ENCODE assay signal across 23 mouse cellular contexts in genomic region chr14:99434645-99435044, GRCm38 (mm10).
DNase-seq lines count a peak whose midpoint lies in the region; ATAC-seq and TF ChIP-seq lines count a peak whose summit lies in the region.
"Had no signal": no experiment of that assay in that cellular context is flagged by ENCODE, and none has a peak within 500 bp of the region (broad histone marks: within the 10 kb centered on the region; RNA-seq: fewer than 3 reads in every experiment).

No protein-coding gene starts in this region.

- no peaks in the 10 kb centered on the region for H3K4me1 ChIP-seq in MEL (ENCODE audit: control insufficient read depth in 1 of 2, insufficient read depth in 2 of 2, low read length in 2 of 2)
- no peaks in the 10 kb centered on the region for H3K4me1 ChIP-seq in stomach, embryonic 15.5 days
- 0 out of 2 replicates have a peak, but pooled peaks cover 3% of the 10 kb centered on the region for H3K4me1 ChIP-seq in stomach, embryonic 16.5 days (ENCODE audit: control insufficient read depth, insufficient read depth, low read length)
- H3K4me1 ChIP-seq in stomach, postnatal 0 days (replicated peaks; ENCODE audit: control insufficient read depth, insufficient read depth): no peaks in the 10 kb centered on the region
- H3K4me1 ChIP-seq in forebrain, embryonic 10.5 days: no peaks in the 10 kb centered on the region

- no peak overlapping the region for H3K4me3 ChIP-seq in MEL (ENCODE audit: control insufficient read depth in 1 of 2, insufficient read depth in 1 of 2, low read depth in 2 of 2, low read length in 2 of 2)
- no peak overlapping the region for H3K4me3 ChIP-seq in stomach, embryonic 15.5 days (replicated peaks)
- H3K4me3 ChIP-seq in stomach, embryonic 16.5 days (replicated peaks; ENCODE audit: low read length): no peak overlapping the region
- no peak overlapping the region for H3K4me3 ChIP-seq in stomach, postnatal 0 days (ENCODE audit: low read depth, low read length)
- H3K4me3 ChIP-seq in forebrain, embryonic 10.5 days: no peak overlapping the region

- TF ChIP-seq POLR2A in MEL (IDR thresholded peaks at IDR 0.05; ENCODE audit: control insufficient read depth in 1 of 2, insufficient read depth in 1 of 2, low read depth in 1 of 2, low read length in 2 of 2, poor library complexity in 1 of 2): no peak

- no peak overlapping the region for H3K27ac ChIP-seq in MEL (ENCODE audit: control insufficient read depth, low read depth, low read length)
- H3K27ac ChIP-seq in stomach, embryonic 15.5 days: peak overlapping the region; percentile 16; the same call in 1 of the 2 replicates
- peak overlapping the region; percentile 19 for H3K27ac ChIP-seq in stomach, embryonic 16.5 days (ENCODE audit: low read length)
- H3K27ac ChIP-seq in stomach, postnatal 0 days (replicated peaks): peak overlapping the region; percentile 71; the same call in 1 of the 2 replicates
- no peak overlapping the region for H3K27ac ChIP-seq in forebrain, embryonic 10.5 days

- DNase-seq in MEL (ENCODE audit: low read depth, low spot score): no peak
- DNase-seq in stomach, postnatal 0 days (ENCODE audit: low spot score): no peak
- no peak for DNase-seq in kidney, adult 9 months
- no peak for DNase-seq in forebrain, embryonic 10.5 days (ENCODE audit: extremely low spot score, low spot score)
- no peak for DNase-seq in right cerebral cortex, adult 2 months (ENCODE audit: low spot score in 2 of 2)
- no peak for DNase-seq in heart, postnatal 4 days
- DNase-seq: adrenal gland, adult 2 months; adrenal gland, adult 8-10 months; adrenal gland, postnatal 10 days; adrenal gland, postnatal 14 days; adrenal gland, postnatal 25 days; adrenal gland, postnatal 36 days; B cell, adult 2 months; cerebellum, adult 11 months; cerebellum, adult 11-12 months; cerebellum, adult 18-20 months had no signal

- no peaks in the 10 kb centered on the region for H3K36me3 ChIP-seq in MEL (ENCODE audit: control insufficient read depth in 1 of 2, insufficient read depth in 2 of 2, low read length in 2 of 2)
- H3K36me3 ChIP-seq in stomach, embryonic 15.5 days: no peaks in the 10 kb centered on the region
- H3K36me3 ChIP-seq in stomach, embryonic 16.5 days (ENCODE audit: control insufficient read depth, insufficient read depth, low read length): no peaks in the 10 kb centered on the region
- H3K36me3 ChIP-seq in stomach, postnatal 0 days (ENCODE audit: control insufficient read depth, insufficient read depth, low read length): no peaks in the 10 kb centered on the region
- no peaks in the 10 kb centered on the region for H3K36me3 ChIP-seq in forebrain, embryonic 10.5 days (replicated peaks)
- H3K36me3 ChIP-seq: G1E had no signal

- no peak for TF ChIP-seq CTCF in MEL (IDR thresholded peaks at IDR 0.05 in 2 of 3, conservative IDR thresholded peaks at IDR 0.05 in 1 of 3; ENCODE audit: control insufficient read depth in 1 of 3, insufficient read depth in 1 of 3, low read depth in 2 of 3, low read length in 3 of 3, poor library complexity in 1 of 3, severe bottlenecking in 1 of 3)
- no peak for TF ChIP-seq CTCF in stomach, postnatal 0 days (IDR thresholded peaks at IDR 0.05; ENCODE audit: low read depth)

- no peak for TF ChIP-seq EP300 in MEL (IDR thresholded peaks at IDR 0.05; ENCODE audit: low read depth in 1 of 2, low read length in 2 of 2)
- TF ChIP-seq EP300 in stomach, postnatal 0 days (optimal IDR thresholded peaks at IDR 0.05): no peak

- no peak for ATAC-seq in stomach, embryonic 15.5 days (ENCODE audit: insufficient read depth, low FRiP score, low read depth)
- no peak for ATAC-seq in stomach, embryonic 16.5 days (ENCODE audit: insufficient read depth, low FRiP score)
- no peak for ATAC-seq in stomach, postnatal 0 days (ENCODE audit: low FRiP score, low TSS enrichment)
- ATAC-seq: activated CD4-positive, CD25-positive, alpha-beta regulatory T cell, adult 4 months; CD4-positive, CD25-positive, alpha-beta regulatory T cell, adult 4 months; Patski had no signal

- WGBS in stomach, embryonic 15.5 days: 78% methylated on average over 1 of the region's 1 CpGs
- 72% methylated on average over 1 of the region's 1 CpGs for WGBS in stomach, embryonic 16.5 days
- 55% methylated on average over 1 of the region's 1 CpGs for WGBS in stomach, postnatal 0 days
- WGBS in forebrain, embryonic 10.5 days: 90% methylated on average over 1 of the region's 1 CpGs

- TF ChIP-seq RAD21 in MEL (IDR thresholded peaks at IDR 0.05; ENCODE audit: low read depth, low read length): no peak

- H3K27me3 ChIP-seq in MEL (ENCODE audit: control insufficient read depth in 1 of 2, insufficient read depth in 2 of 2, low read length in 2 of 2): no peaks in the 10 kb centered on the region
- no peaks in the 10 kb centered on the region for H3K27me3 ChIP-seq in stomach, embryonic 15.5 days (replicated peaks)
- H3K27me3 ChIP-seq in stomach, embryonic 16.5 days (ENCODE audit: control insufficient read depth, insufficient read depth, low read length): no peaks in the 10 kb centered on the region
- H3K27me3 ChIP-seq in stomach, postnatal 0 days (ENCODE audit: control insufficient read depth, insufficient read depth, low read length): no peaks in the 10 kb centered on the region
- H3K27me3 ChIP-seq in forebrain, embryonic 10.5 days (ENCODE audit: poor library complexity, severe bottlenecking): no peaks in the 10 kb centered on the region
- H3K27me3 ChIP-seq: CH12.LX, Patski had no signal

- H3K9me3 ChIP-seq in MEL (replicated peaks; ENCODE audit: insufficient read depth, low read length): no peaks in the 10 kb centered on the region
- H3K9me3 ChIP-seq in stomach, embryonic 15.5 days: no peaks in the 10 kb centered on the region
- H3K9me3 ChIP-seq in stomach, embryonic 16.5 days (replicated peaks; ENCODE audit: control insufficient read depth, low read length): no peaks in the 10 kb centered on the region
- no peaks in the 10 kb centered on the region for H3K9me3 ChIP-seq in stomach, postnatal 0 days (ENCODE audit: control insufficient read depth, low read length)
- H3K9me3 ChIP-seq in forebrain, embryonic 10.5 days: no peaks in the 10 kb centered on the region

- H3K79me2 ChIP-seq in MEL (ENCODE audit: control insufficient read depth, insufficient read depth, low read length, poor library complexity): no peaks in the 10 kb centered on the region

- H3K9ac ChIP-seq in MEL (ENCODE audit: control insufficient read depth, low read depth, low read length, poor library complexity, severe bottlenecking): no peak overlapping the region
- no peak overlapping the region for H3K9ac ChIP-seq in stomach, embryonic 15.5 days
- H3K9ac ChIP-seq in stomach, embryonic 16.5 days (ENCODE audit: low read length): no peak overlapping the region
- H3K9ac ChIP-seq in stomach, postnatal 0 days (ENCODE audit: low read length): no peak overlapping the region

- H3K4me2 ChIP-seq in stomach, embryonic 15.5 days: no peak overlapping the region
- H3K4me2 ChIP-seq in stomach, embryonic 16.5 days (ENCODE audit: low read depth, low read length): no peak overlapping the region
- H3K4me2 ChIP-seq in stomach, postnatal 0 days (replicated peaks; ENCODE audit: low read depth): no peak overlapping the region

TF ChIP-seq in MEL, 35 proteins besides CTCF, POLR2A, EP300 and RAD21:
- no peak for TF ChIP-seq MAX (IDR thresholded peaks at IDR 0.05; ENCODE audit: low read length)
- peak; percentile 72 for TF ChIP-seq ZNF384 (IDR thresholded peaks at IDR 0.05; ENCODE audit: low read depth, low read length)
- TF ChIP-seq NRF1 (IDR thresholded peaks at IDR 0.05; ENCODE audit: insufficient read depth, low read depth, low read length, poor library complexity, severe bottlenecking): no peak
- no peak for TF ChIP-seq UBTF (IDR thresholded peaks at IDR 0.05; ENCODE audit: borderline replicate concordance, insufficient read depth, low read depth, low read length)
- TF ChIP-seq MXI1 (IDR thresholded peaks at IDR 0.05; ENCODE audit: low read depth, low read length): no peak
- no peak for TF ChIP-seq GABPA (IDR thresholded peaks at IDR 0.05; ENCODE audit: low read depth, low read length)
- no peak for TF ChIP-seq SIN3A (IDR thresholded peaks at IDR 0.05; ENCODE audit: low read length)
- no peak for TF ChIP-seq KAT2A (conservative IDR thresholded peaks at IDR 0.05; ENCODE audit: low read depth, low read length)
- TF ChIP-seq TCF12 (IDR thresholded peaks at IDR 0.05; ENCODE audit: low read depth, low read length): no peak
- TF ChIP-seq ELF1 (IDR thresholded peaks at IDR 0.05; ENCODE audit: low read depth, low read length): no peak
- TF ChIP-seq USF1 (IDR thresholded peaks at IDR 0.05; ENCODE audit: low read depth, low read length): peak; percentile 70; the same call in 1 of the 2 replicates
- TF ChIP-seq TBP (IDR thresholded peaks at IDR 0.05; ENCODE audit: low read depth, low read length): no peak
- no peak for TF ChIP-seq MYB (IDR thresholded peaks at IDR 0.05; ENCODE audit: low read depth, low read length)
- TF ChIP-seq GATA1 (IDR thresholded peaks at IDR 0.05; ENCODE audit: low read depth, low read length): 0 out of 2 replicates have a peak, but pooled peaks have one; percentile 4
- peak; percentile 53; the same call in 1 of the 2 replicates for TF ChIP-seq BHLHE40 (IDR thresholded peaks at IDR 0.05; ENCODE audit: borderline replicate concordance, low read depth, low read length)
- no peak for TF ChIP-seq POLR2AphosphoS2 (IDR thresholded peaks at IDR 0.05; ENCODE audit: low read length)
- TF ChIP-seq CHD1 (IDR thresholded peaks at IDR 0.05; ENCODE audit: low read depth, low read length): no peak
- no peak for TF ChIP-seq MAFK (IDR thresholded peaks at IDR 0.05; ENCODE audit: borderline replicate concordance, low read depth, low read length)
- no peak for TF ChIP-seq E2F4 (IDR thresholded peaks at IDR 0.05; ENCODE audit: borderline replicate concordance, low read depth, low read length)
- TF ChIP-seq POLR2AphosphoS5 (IDR thresholded peaks at IDR 0.05; ENCODE audit: borderline replicate concordance, low read depth, low read length): no peak

Comparison
In these comparisons a context has a peak if more than half of its experiments do, and no peak if none do; other contexts are left out.
1. H3K27ac ChIP-seq: peak in stomach, embryonic 15.5 days (single experiment), stomach, embryonic 16.5 days (single experiment) and stomach, postnatal 0 days (single experiment); none in MEL (single experiment) and forebrain, embryonic 10.5 days (single experiment).